Mouse (Mus musculus) intestine, embryonic 14.5 days (tissue): Measurements from ENCODE around the gene Elobl. TPM values are rescaled to one million over a fixed set of nuclear protein-coding genes. Genes with fewer than 3 reads are reported as not detected.
"Not testable (repeated sequence)": the region's sequence is repeated elsewhere in the genome, so short reads cannot be mapped to it uniquely, and the experiment has no call there.

Experiments used
- ATAC-seq: fragments of 200-750 bp; cut with Nextera tagmentation; replicated peaks from 2 replicates; pipeline ENCODE4 v1.8.0; 2017; ENCODE audit warnings: low read depth, moderate number of reproducible peaks, moderate TSS enrichment, moderate library complexity; ENCODE audit not compliant: low FRiP score, low TSS enrichment
- DNase-seq: peaks from one replicate; pipeline ENCODE4 v3.0.0-alpha.2; 2018; ENCODE audit warnings: low spot score
- H3K27ac ChIP-seq: fragments of 300-500 bp; sonication (generic); 2 replicates; pipeline ENCODE4 v1.5.1; 2014; ENCODE audit warnings: low read depth, mild to moderate bottlenecking, control low read depth
- H3K27me3 ChIP-seq: fragments of 300-500 bp; sonication (generic); replicated peaks from 2 replicates; pipeline ENCODE4 v1.6.1; 2014; ENCODE audit warnings: low read length, control low read depth; ENCODE audit not compliant: control insufficient read depth, insufficient read depth
- H3K36me3 ChIP-seq: fragments of 300-500 bp; sonication (generic); 2 replicates; pipeline ENCODE4 v1.6.1; 2014; ENCODE audit warnings: low read length, control low read depth; ENCODE audit not compliant: control insufficient read depth, insufficient read depth
- H3K4me1 ChIP-seq: fragments of 300-500 bp; sonication (generic); replicated peaks from 2 replicates; pipeline ENCODE4 v1.6.1; 2014; ENCODE audit warnings: low read length, control low read depth, mixed read lengths; ENCODE audit not compliant: control insufficient read depth, insufficient read depth
- H3K4me2 ChIP-seq: fragments of 300-500 bp; sonication (generic); 2 replicates; pipeline ENCODE4 v1.6.1; 2014; ENCODE audit warnings: low read length
- H3K4me3 ChIP-seq: fragments of 300-500 bp; sonication (generic); 2 replicates; pipeline ENCODE4 v1.5.1; 2014; ENCODE audit warnings: low read depth, low read length, control low read depth, mixed read lengths
- H3K9ac ChIP-seq: fragments of 300-500 bp; sonication (generic); 2 replicates; pipeline ENCODE4 v1.6.1; 2014; ENCODE audit warnings: mild to moderate bottlenecking, low read length
- H3K9me3 ChIP-seq: fragments of 300-500 bp; sonication (generic); 2 replicates; pipeline ENCODE4 v1.6.1; 2016; ENCODE audit warnings: low read length, control low read depth; ENCODE audit not compliant: control insufficient read depth
- WGBS: fragments of 180-500 bp; shearing (Covaris S2); extraction: QIAGEN DNeasy Blood & Tissue Kit; methylation state at CpG from one replicate; pipeline ENCODE4 v1.1.7; 2014; 5-methylcytosine and 5-hydroxymethylcytosine counted together
- polyA plus RNA-seq: library from polyadenylated mRNA; unstranded; fragments of >200 nt; fragmentation: Nextera tagmentation; extraction: Ambion mirVana; gene quantifications from 2 replicates; pipeline ENCODE4 v1.2.1, GENCODE M21; 2014

The Elobl gene
- polyA plus RNA-seq, 1 experiment from 2014 or later = not detected

DNA sequence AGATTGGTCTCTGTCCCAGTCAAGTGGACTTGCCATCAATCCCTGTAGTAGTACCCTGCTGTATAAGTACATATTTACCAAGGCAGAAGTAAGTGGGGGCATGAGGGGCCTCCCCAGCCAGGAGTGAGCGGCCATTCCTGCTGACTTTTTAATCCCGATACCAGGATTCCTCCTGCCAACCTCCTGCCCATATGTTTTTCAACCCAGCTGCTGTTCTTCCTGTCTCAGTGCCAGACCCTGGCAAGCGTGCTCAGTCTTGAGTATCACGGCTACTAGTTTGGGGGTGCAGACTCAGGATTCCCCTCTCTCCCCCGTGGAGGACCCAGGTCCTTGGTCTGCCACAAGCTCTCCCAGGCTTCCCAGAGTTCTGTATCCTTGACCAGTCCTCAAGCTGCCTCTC, 35.9 kb upstream of the Elobl start:
- H3K4me3 ChIP-seq = no peak overlapping the region
- H3K9ac ChIP-seq = 0 out of 2 replicates have a peak overlapping the region, but pooled peaks have one; percentile 7
- no peaks in the 10 kb centered on the region for H3K27me3 ChIP-seq
- DNase-seq (no peak), ATAC-seq (no peak)
- H3K4me1 ChIP-seq = peaks cover 20% of the 10 kb centered on the region
- H3K4me2 ChIP-seq = peak overlapping the region; percentile 29
- peaks cover 12% of the 10 kb centered on the region; the same call in 1 of the 2 replicates for H3K36me3 ChIP-seq
- 75% methylated on average over 5 of the region's 5 CpGs for WGBS
- H3K9me3 ChIP-seq = no peaks in the 10 kb centered on the region
- H3K27ac ChIP-seq = no peak overlapping the region

DNA sequence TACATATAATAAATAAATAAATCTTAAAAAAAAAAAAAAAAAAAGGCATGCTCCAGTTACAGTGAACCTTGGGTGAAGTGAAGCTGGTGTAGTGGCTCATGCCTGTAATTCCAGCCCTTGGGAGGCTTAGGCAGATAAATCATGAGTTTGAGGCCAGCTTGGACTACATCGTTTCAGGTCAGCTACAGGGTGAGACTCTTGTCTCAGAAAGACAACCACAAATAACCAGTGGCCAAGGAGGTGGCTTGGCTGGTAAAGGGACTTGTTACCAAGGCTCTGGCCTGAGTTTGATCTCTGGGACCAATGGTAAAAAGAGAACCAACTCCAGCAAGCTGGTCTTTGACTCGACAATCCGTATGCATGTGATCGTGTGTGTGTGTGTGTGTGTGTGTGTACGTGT, 35.3 kb upstream of the Elobl start:
- ATAC-seq = no peak
- Histone ChIP-seq H3K4me2 (peak overlapping the region; percentile 29; the same call in 1 of the 2 replicates), H3K27ac (no peak overlapping the region), H3K9me3 (no peaks in the 10 kb centered on the region), H3K4me1 (peaks cover 20% of the 10 kb centered on the region), H3K9ac (0 out of 2 replicates have a peak overlapping the region, but pooled peaks have one; percentile 7), H3K27me3 (no peaks in the 10 kb centered on the region), H3K4me3 (no peak overlapping the region), H3K36me3 (peaks cover 7% of the 10 kb centered on the region; the same call in 1 of the 2 replicates)
- DNase-seq = no peak
- WGBS = 84% methylated on average over 5 of the region's 5 CpGs

DNA sequence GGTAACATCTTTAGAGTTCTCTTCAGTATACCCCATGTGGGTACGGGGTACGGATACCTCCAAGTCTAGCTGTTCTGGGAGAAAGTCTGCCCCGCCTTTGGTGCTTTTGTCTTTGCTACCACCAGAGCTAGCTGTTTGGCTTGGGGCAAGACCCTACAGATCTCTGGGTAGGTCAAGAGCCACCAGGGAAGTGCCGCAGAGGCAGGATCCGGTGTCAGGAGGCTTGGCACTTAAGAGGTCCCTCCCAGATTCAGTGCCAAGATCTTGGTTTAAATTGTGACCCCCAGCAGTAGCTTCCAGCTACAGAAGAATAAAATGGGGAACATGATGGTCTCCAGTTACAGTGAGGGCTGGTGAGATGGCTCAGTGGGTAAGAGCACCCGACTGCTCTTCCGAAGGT, 34.8 kb upstream of the Elobl start:
- 0 out of 2 replicates have a peak, but pooled peaks cover 6% of the 10 kb centered on the region for H3K36me3 ChIP-seq
- H3K4me2 ChIP-seq = peak overlapping the region; percentile 20; the same call in 1 of the 2 replicates
- H3K27ac ChIP-seq = no peak overlapping the region
- ATAC-seq (no peak), DNase-seq (no peak)
- no peaks in the 10 kb centered on the region for H3K9me3 ChIP-seq
- H3K4me1 ChIP-seq = peaks cover 20% of the 10 kb centered on the region
- H3K9ac ChIP-seq = no peak overlapping the region
- no peak overlapping the region for H3K4me3 ChIP-seq
- no peaks in the 10 kb centered on the region for H3K27me3 ChIP-seq
- 96% methylated on average over 7 of the region's 7 CpGs for WGBS

DNA sequence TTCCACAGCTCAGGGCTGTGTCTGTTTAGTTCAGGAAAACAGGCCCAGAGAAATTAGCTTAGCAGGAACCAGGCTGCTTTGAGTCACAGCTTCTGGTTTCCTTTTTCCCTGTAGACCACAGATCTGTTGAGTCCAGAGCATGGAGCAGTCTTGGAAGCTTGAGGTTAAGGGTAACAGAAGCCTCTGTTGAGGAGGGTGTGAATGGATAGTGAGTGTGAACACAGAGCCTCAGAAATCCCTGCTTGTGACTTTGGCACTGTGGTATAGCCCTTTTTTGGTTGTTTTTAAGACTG, 33.7 kb upstream of the Elobl start:
- peak overlapping the region; percentile 73 for H3K4me2 ChIP-seq
- H3K4me3 ChIP-seq = peak overlapping the region; percentile 62
- DNase-seq (no peak), ATAC-seq (no peak)
- H3K36me3 ChIP-seq = 0 out of 2 replicates have a peak, but pooled peaks cover 4% of the 10 kb centered on the region
- no peaks in the 10 kb centered on the region for H3K9me3 ChIP-seq
- H3K4me1 ChIP-seq = peaks cover 20% of the 10 kb centered on the region
- H3K9ac ChIP-seq = no peak overlapping the region
- no peak overlapping the region for H3K27ac ChIP-seq
- no peaks in the 10 kb centered on the region for H3K27me3 ChIP-seq

DNA sequence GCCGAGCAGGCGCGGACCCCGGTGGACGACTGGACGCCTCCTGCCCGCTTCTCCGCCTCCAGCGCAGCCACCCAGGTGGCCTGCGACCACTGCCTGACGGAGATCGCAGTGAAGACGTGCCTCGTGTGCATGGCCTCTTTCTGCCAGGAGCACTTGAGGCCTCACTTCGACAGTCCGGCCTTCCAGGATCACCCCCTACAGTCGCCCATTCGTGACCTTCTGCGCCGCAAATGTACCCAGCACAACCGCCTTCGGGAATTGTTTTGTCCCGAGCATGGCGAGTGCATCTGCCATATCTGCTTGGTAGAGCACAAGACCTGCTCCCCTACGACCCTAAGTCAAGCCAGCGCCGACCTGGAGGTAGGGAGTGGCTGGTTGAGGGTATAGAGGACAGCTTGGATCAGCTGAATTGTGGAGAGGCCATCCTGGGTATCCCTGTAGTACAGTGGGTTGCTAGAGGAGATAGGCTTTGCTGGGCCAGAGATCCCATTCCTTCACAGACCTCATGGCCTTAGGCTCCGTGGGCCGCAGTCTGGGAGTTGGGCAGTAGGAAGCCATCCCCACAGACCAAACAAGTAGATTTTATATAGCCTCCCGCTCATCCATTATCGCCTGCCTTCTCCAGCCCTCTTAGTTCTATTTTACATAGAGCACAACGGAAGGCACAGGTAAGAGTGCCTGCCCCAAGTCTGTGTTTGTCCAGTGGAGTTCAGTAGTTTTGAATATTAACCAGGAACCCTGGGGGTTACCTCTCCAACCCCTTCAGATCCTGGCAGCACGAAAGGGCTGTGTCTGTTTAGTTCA, 33.2 kb upstream of the Elobl start:
- ATAC-seq = 0 out of 2 replicates have a peak, but pooled peaks have one; percentile 0
- Histone ChIP-seq H3K27ac (peak overlapping the region; percentile 40; the same call in 1 of the 2 replicates), H3K4me2 (peak overlapping the region; percentile 73), H3K9me3 (no peaks in the 10 kb centered on the region), H3K27me3 (no peaks in the 10 kb centered on the region), H3K9ac (peak overlapping the region; percentile 72), H3K4me3 (peak overlapping the region; percentile 62), H3K4me1 (peaks cover 20% of the 10 kb centered on the region), H3K36me3 (no peaks in the 10 kb centered on the region)
- 18% methylated on average over 33 of the region's 33 CpGs for WGBS
- DNase-seq = peak; percentile 77

DNA sequence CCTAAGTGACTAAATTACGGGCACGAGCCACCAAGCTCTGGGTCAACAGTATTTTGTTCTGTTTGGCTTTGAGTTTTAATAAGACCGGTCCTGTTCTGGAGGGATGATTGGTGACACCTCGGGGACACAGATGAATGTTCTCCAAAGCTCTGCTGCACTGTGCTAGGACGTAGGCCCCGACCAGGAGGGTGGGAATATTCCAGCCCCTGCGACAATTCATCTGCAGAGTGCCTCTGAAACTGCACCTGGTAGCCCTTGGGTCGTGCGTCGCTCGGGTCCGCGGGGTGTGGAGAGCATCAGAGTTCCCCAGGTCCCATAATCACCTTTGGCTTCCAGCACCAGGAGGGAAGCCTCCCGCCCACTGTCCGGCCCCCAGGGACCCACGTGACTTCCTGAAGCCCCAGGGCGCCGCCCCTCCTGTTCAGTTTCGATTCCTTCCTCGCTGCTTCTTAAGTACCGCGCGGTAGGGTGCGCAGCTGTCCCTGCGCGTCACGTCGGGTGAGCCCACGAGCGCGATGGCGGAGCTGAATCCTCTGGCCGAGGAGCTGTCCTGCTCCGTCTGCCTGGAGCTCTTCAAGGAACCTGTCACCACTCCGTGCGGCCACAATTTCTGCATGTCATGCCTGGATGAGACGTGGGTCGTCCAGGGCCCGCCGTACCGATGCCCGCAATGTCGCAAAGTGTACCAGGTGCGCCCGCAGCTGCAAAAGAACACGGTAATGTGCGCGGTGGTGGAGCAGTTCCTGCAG, 32.4 kb upstream of the Elobl start, which contains the start of gene Trim25:
TSS of gene Trim25 (plus strand) at position 403 of the 749 bp plus-strand sequence.
- DNase-seq (peak; percentile 92), ATAC-seq (peak; percentile 92)
- H3K27me3 ChIP-seq = no peaks in the 10 kb centered on the region
- peak within 1 kb of the TSS; percentile 62 for H3K4me3 ChIP-seq
- peak within 1 kb of the TSS; percentile 73 for H3K4me2 ChIP-seq
- no peaks in the 10 kb centered on the region for H3K36me3 ChIP-seq
- peak within 1 kb of the TSS; percentile 72 for H3K9ac ChIP-seq
- peak within 1 kb of the TSS; percentile 40; the same call in 1 of the 2 replicates for H3K27ac ChIP-seq
- no peaks in the 10 kb centered on the region for H3K9me3 ChIP-seq
- 2% methylated on average over 48 of the region's 48 CpGs for WGBS
- H3K4me1 ChIP-seq = peaks cover 20% of the 10 kb centered on the region

DNA sequence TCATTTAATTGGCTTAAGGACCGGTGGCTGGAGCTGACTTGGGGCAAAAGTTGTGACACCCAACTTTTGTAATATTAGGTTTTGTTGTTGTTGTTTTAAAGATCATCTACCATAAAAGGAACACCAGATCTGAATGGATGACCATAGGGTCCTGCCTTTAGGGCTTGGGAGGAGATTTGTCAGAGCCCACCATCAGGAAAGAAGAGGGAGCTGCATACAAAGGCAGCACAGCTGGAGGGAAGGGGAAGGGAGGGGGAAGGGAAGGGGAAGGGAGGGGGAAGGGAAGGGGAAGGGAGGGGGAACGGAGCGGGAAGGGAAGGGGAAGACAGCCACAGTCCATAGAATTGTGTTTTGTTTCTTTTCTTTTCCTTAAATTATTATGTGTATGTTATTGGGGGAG, 31.7 kb upstream of the Elobl start:
- Histone ChIP-seq H3K9me3 (no peaks in the 10 kb centered on the region), H3K36me3 (no peaks in the 10 kb centered on the region), H3K27me3 (no peaks in the 10 kb centered on the region), H3K27ac (no peak overlapping the region), H3K4me1 (peaks cover 14% of the 10 kb centered on the region), H3K4me3 (no peak overlapping the region), H3K4me2 (peak overlapping the region; percentile 73; the same call in 1 of the 2 replicates), H3K9ac (no peak overlapping the region)
- 19% methylated on average over 3 of the region's 3 CpGs for WGBS
- DNase-seq (no peak), ATAC-seq (no peak)

DNA sequence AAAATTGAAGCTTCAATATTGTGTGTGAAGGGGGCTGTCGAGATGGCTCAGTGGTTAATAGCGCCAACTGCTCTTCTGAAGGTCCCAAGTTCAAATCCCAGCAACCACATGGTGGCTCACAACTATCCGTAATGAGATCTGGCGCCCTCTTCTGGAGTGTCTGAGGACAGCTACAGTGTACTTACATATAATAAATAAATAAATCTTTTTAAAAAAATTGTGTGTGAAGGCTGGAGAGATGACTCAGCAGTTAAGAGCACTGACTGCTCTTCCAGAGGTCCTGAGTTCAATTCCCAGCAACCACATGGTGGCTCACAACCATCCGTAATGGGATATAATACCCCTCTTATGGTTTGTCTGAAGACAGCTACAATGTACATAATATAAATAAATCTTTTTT, 30.6 kb upstream of the Elobl start:
- not testable (repeated sequence) for H3K4me1 ChIP-seq, H3K4me2 ChIP-seq, H3K9me3 ChIP-seq, H3K4me3 ChIP-seq, ATAC-seq, H3K27me3 ChIP-seq, H3K27ac ChIP-seq, H3K36me3 ChIP-seq, H3K9ac ChIP-seq, DNase-seq
- WGBS = 86% methylated on average over 5 of the region's 5 CpGs
